Mouse (Mus musculus): ENCODE data around the gene Lat2.

DNA sequence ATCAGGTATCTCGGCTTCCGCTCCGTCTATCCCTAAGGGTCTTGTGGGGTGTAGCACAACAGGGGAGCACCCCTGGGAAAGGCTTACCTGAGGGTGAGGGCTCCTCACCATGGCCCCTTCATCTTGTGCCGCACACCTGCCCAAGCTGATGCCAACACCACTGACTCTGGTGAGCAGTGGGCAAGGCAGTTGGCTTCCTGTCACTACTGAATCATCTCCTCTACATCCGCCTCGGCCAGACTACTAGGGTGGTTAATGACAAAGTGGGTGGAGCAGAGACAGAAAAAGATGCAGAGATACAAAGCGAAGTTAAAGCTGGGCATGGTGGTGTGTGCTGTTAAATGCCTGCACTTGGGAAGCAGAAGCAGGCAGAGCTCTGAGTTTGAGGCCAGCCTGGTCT, at the start of gene Lat2:
- TF ChIP-seq CTCF (IDR thresholded peaks at IDR 0.05; ENCODE audit: low read depth) (no peak), EP300 (IDR thresholded peaks at IDR 0.05; ENCODE audit: low read depth) (no peak)

Data from heart, postnatal 0 days (tissue).